Mouse (Mus musculus): ENCODE measurements around the gene Olfr1330.
A peak's percentile ranks its signal among the peaks of the same experiment; 100 is the strongest.
"Not testable (repeated sequence)": the region's sequence is repeated elsewhere in the genome, so short reads cannot be mapped to it uniquely, and the experiment has no call there.

Olfr1330 gene

DNA sequence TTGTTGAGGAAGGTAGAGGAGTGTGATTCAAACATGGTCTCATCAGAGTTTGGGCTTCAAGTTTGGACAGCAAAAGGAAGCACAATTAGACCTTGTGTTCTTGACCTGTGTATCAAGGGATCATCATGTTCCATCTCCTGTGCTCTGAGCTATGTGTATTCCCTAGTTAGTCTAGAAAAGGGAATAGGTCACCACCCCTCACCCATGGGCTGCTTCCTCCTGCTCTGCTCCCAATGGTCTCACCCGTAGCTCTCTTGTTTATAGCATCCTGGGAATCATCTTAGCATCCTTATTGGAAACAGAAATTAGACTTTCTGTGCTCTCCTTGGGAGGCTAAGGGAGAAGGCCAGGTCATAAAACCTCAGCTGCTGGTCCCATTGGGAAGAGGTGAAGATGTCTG, at the start of gene Olfr1330:
TSS of gene Olfr1330 (plus strand) at position 301 of the 400 bp plus-strand sequence.
- DNase-seq, result no peak

DNA sequence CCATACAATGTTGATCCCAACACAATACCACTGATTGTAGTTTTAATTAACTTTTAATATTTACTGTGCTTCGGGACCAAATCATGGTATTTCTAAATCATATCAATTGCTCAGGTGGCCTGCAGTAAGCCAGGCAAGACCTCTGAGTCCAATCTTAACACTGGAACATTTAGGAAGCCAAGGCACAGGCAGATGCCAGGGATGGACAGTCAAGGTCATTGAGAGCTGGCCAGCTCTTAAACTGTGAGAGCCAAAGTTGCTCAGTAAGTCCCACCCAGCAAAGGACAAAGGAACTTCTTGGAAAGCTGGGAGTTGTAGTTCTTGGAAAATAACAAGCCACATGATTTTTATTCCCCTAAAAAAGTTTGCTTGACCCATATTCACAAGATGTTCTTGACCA, 26.6 kb upstream of the Olfr1330 start:
- no peak for DNase-seq

DNA sequence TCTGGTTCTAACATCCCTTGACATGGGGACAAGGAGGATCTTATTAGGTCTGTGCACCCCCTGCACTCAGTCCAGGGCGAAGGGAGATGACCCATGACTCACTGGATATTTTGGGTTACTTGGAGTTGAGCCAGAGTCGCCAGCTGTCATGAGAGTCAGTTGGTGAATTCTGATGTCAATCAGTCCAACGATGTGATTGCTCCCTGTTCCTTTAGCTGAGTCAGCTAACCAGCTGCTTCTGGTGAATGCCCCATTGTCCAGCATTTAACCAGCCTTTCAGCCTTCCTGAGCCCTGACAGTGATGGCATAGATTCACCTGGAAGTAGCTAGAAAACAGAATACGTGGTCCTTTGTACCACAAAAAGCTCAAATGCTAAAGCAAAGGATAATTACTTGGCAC, 25.7 kb upstream of the Olfr1330 start:
- peak in 1 of 2 experiments; percentile 6 for DNase-seq

DNA sequence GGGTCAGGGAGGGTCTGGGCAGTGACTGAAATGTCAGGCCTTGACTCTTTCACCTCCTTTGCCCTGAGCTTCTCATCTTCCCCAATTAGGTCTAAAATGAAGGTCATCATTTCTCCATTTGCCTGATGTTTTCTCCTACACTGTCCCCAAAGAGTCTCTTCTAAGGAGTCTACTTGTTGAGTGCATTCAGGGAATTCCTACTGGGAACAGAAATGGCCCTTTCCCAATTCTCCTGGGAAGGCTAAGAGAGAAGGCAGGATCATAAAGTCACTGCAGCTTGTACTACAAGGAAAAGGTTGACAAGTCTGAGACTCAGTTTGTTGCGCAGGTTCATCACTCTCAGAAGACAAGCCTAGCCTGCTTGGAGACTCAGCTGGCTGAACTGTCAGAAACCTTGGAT, 24.0 kb upstream of the Olfr1330 start, which contains the start of gene Olfr1331:
TSS of gene Olfr1331 (plus strand) at position 301 of the 400 bp plus-strand sequence.
- DNase-seq, result no peak

DNA sequence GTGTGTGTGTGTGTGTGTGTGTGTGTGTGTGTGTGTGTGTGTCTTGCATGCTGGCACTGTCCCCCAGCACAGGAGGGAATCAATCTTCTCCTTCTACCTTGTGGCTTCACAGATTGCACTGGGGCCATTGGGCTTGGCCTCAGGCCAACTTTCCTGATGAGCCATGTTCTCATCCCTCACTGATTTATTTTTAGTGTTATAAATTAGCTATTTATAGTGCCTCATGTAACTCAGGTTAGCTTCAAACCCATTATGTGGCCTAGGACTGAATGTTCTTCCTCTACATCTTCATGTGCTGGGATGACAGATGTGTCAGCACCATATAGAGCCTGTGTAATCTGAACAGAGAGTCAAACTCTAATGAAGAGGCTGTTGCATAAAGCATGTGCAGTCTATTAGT, 20.8 kb upstream of the Olfr1330 start:
- DNase-seq, result peak; percentile 32 to 63

DNA sequence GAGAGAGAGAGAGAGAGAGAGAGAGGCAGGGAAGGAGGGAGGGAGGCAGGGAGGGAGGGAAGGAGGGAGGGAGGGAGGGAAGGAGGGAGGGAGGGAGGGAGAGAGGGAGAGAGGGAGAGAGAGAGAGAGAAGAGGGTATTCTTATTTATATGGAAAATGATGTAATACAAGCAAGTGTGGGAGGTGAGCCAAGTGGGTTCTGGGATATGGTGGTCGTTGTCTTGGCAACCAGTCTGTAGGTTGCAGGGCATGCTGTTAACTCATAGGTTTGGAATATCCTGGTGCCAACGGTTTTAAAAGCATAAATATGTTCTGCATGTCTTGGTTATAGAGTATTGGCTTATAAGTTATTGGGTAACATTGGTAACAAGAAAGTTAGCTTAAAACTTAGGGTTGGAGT, 13.6 kb downstream of the Olfr1330 start:
- no peak for DNase-seq

DNA sequence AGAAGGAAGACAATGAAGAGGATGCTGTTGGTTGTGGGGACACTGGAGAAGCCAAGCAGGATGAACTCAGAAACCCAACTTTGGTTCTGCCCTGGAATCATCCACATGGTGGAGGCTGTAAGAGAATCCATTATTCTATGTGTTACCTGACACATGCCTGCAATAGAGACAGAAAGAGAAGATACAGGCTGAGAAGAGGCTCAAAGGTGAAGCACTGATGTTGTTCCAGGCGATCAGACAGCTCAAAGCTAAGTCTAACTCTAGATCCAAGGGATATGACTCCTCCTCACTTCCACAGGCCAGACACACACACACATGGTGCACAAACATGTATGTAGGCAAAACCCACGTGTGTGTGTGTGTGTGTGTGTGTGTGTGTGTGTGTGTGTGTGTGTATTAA, 29.0 kb downstream of the Olfr1330 start, which contains the start of gene Olfr1329:
TSS of gene Olfr1329 (minus strand) at position 101 of the 400 bp plus-strand sequence.
- not testable (repeated sequence) for DNase-seq

DNA sequence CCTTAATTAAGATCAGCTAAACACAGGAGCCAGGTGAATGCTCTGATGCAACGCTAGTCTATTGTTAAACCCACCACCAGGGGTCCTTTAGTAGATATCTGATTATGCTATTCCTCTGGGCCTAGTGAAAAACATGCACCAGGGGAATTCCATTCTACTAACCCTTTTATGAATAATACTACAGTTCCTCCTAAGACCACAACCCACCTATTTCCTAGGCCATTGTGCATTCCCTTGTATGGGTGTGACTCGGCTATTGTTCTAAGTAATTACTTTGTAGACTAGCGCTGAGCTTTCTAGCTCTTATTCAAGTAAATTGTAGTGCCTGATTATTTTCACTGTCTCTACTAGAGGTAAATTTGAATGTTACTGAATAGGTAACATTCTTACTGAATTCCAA, 42.9 kb downstream of the Olfr1330 start:
- not testable (repeated sequence) for DNase-seq

DNA sequence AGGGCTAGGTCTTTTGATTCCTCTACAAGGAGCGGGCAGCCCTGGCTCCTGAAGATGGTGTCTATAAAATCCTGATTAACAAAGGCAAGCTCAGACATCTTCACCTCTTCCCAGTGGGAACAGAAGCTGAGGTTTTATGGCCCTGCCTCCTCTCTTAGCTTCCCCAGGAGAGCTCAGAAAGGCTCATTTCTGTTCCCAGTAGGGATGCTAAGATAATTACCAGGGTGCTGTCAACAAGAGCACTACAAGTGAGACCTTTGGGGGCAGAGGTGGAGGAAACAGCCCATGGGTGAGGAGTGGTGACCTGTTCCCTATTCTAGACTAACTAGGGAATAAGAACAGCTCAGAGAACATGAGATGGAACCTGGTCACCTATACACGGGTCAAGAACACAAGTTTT, 50.1 kb downstream of the Olfr1330 start, which contains the start of gene Olfr1328:
TSS of gene Olfr1328 (minus strand) at position 101 of the 400 bp plus-strand sequence.
- DNase-seq, result no peak

Measured in cerebellum, postnatal 25 days (tissue).